Mouse (Mus musculus) neural tube, embryonic 10.5 days (tissue): Measurements from ENCODE around the gene Gtf3c5.

Experiments used
- DNase-seq: peaks from one replicate; pipeline ENCODE4 v3.0.0-alpha.2; 2017; ENCODE audit warnings: low spot score; ENCODE audit errors: extremely low spot score

Gtf3c5 gene

DNA sequence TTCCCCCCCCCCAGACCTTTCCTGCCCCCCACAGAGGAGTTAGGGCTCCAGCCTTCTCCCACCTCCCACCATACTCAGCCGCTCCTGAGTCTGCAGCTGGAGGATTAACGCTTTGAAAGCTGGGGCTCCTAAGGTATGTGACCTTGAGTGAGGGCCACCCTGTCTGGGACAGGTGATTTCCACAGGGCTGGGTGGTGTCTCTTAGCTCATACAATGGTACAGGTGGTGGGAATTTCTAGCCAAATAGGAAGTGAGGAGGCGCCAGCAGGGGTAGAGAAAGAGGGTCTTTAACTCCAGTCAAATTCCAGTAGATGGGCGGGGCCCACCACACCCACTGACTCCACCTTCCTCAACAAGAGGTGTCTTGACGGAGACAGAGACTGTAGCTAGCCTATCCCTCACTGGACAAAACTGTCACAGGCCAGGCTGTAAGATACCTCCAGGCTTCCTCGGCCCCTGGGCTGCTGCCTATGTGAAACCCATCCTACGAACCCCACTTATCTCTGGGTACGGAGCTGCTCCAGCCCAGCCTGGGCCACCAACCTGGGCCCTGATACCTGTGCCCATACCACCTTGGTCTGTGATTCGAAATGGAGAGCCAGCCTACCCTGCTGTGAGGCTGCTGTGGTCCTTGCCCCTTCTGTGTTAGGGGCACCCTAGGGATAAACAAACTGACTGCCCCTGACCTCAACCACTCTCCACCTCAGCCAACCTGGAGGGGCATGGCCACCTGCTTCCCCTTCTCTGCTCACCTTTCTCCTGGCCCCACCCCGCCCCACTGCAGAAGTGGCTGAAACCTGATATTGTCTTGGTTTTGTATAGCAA lies 24.0 kb upstream of the Gtf3c5 start:
- DNase-seq, result no peak

DNA sequence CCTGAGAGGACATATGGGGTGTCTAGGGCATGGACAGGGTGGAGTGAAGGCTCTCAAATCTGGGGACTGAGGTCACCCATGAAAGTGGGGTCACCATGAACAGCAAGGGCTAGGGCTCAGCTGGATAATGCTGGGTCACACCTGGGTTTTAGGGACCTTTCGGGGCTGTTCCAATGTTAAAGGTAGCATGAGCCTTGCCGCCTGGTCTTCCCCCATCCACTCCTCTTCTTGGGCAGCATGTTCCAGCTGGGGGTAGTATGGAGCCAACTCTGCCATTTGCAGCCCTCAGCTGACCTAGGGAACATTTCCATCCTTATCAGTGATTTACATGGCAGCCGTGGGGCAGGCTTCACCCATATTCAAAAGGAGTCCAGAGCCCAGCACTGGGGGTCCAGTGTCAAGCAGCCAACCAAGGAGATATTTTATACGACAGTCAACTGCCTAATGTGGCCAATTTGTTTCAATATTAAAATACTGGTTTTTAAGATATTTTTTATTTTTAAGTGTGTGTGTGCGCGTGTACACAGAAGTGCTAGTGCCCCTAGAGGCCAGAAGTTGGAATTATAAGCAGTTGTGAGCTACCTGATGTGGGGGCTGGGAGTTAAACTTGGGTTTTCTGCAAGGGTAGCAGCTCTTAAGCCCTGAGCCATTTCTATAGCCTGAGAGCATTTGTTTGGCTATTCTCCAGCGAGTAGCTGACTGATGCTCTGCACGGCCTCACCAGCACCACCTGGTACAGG lies 23.2 kb upstream of the Gtf3c5 start:
- DNase-seq, result no peak

DNA sequence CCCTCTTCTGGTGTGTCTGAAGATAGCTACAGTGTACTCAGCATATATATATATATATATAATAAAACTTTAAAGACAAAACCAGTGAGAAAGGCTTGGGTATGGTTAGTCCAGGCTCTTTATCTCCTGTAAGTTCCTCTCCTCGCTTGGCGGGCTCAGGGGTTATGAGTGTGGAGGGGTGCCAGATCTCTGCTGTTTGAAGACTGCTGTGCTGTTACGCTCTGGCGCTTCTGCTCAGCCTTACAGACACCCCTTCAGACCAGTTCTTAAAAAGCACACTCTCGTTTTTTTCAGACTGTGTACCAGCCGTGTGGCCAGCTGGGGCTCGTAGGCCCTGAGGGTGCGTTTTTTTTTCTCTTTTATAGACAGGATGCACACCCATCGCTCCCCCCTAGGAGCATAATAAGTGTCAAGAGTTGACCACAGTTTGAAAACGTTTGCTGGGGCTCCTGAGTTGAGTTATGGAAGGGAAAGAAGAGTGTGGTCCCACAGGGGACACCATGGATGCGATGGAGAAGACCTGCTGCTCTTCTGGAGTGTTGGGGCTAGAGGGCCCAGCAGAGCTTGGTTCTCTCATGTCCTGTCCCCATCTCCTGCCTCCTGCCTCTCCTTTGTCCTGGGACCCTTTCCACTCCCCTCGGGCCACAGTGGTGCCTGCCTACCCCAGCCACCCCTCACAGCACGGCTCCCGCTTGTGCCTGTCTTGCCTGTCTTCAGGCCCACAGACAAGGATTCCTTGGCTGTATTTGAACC lies 22.4 kb upstream of the Gtf3c5 start:
- DNase-seq, result no peak

DNA sequence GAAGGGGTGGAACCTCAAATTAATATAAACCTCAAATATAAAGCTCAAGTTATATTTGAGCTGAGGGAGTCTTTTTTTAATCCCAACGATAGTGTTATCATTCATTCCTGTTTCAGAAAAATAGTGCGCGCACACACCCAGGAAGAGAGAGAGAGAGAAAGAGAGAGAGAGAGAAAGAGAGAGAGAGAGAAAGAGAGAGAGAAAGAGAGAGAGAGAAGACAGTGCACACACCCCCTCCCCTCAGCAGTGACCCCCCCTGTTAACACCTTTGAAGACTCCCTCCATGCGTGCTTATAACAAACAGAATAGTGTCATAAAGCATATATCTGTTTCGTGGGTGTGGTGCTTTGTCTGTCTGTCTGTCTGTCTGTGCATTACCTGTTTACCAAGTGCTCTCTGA lies 20.0 kb upstream of the Gtf3c5 start:
- DNase-seq, result no peak

DNA sequence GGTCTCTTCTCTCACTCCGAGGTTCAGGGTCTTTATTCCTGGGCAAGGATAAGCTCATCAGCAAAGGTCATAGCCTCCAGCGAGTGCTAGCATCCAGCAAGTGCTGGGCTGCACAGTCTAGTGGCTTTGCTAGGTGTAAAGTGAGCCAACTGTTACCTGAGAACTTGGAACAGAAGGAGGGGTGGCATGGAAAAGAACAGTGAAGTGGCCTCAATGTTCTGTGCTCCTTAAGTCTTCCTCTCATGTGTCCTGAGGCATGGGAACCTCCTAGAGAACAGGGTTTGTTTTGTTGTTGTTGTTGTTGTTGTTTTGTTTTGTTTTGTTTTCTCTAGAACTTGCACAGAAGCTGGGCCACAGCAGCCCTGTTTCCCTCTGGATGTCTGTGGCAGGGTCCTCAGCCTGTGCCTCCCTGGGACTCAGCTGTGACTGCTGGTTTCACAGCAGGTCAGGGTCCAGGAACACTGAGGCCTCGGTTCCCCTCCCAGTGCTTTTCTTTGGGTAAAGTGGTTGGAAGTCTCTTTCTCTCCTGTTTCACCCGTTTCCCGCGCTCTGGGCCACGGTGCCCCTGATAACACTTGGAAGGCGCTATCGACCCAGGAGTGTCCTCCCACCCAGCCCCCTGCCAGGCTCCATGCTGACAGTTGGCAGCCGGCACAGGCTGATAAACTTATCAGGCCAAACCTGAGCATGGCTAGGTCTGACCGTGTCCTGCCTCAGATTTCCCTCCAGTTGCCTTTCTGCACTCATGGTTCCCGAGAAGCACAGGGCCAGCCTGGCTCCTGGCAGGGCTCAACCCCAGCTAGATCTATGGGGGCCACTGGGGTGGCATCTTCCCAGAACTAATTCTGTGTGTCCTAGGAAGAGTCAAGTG lies 18.4 kb upstream of the Gtf3c5 start:
- DNase-seq, result no peak

DNA sequence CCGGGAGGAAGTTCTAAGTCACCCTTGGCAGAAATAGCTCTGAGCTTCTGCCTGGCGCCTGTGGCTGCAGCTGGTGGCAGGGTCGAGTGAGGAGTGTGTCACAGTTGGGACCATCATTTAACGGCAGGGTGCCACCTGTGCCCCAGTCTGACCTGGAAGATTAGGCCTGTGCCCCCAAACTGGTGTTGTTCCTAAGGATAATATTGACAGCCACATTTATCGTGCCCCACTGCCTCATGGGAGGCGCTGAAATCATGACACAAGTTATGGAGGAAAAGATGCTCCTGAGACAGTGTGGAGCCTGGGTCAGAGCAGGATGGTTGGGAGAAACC lies 16.0 kb upstream of the Gtf3c5 start:
- DNase-seq, result no peak

DNA sequence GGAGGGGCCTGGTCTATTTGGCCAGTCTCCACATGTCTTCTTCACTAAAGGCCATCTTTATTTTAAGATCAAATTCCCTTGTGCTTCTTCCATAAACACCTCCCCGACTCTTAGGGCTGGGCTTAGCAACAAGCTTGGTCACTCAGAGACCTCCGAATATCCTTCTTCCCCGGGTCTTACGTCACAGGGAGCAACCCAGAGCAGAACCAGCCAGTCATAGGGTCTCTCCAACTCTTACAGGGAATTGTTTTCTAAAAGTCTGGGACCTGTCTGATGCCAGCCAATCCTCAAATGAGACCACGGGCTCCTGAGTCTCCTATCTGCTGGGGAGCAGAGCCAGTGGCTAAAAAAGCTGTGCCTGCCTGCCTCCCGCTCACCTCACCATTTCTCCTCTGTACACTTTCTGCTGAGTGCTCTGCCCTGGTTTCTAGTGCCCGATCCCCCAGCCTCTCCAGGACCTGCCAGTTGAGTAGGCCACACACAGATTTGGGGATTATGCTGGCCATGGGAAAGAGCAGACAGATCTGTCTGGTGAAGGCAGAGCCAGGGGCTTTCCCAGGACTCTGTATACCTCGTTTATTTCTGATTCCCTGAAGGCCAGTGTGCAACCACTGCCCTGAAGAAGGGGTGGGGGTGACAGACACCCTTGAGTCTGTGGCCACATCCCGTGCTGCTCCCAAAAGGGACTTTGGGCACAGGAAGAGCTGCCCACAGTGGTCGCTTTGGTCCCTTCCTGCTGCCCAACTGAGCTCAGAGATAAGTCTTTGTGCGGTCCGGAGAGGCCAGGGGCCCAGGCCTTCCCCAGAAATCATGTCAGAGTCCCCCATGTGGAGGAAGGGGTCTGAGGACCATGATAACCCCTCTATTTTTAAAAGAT lies 15.4 kb upstream of the Gtf3c5 start:
- DNase-seq, result no peak

DNA sequence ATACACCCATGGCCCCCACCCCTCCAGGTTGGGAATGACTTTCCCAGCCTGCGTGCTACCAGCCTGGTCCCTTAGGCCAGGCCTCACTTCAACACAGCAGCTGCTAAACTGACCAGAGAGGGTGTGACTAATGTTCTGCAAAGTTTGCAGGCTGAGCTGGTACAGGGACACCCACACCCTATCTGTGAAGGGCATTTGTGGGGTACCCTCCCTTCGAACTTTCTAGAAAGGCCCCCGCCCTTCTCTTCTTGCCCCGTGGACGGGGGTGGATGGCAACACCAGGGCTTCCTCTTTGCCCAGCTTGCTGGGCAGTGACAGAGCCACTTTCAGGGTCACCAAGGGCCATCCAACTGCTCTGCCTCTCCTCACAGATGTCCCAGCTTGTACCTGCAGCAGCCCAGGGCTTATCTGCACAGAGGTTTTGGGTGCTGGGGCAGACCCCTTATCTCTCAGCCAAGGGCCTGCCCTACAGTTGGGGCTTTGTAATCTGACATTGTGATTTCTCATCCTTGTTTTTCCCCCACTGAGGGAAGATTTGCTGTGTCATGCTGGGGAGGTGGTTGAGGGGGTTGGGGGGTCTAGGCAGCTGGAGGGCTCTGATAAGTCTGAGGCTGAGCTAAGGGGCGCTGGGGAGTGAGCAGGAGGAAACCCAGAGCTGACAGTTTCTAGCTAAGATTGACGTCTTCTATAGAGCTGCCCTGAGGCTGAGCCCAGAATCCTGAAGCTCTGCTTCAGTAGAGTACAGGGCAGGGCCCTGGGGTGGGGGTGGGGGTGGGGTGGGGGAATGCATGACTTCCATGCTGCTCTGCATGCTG lies 14.4 kb upstream of the Gtf3c5 start:
- DNase-seq, result no peak

DNA sequence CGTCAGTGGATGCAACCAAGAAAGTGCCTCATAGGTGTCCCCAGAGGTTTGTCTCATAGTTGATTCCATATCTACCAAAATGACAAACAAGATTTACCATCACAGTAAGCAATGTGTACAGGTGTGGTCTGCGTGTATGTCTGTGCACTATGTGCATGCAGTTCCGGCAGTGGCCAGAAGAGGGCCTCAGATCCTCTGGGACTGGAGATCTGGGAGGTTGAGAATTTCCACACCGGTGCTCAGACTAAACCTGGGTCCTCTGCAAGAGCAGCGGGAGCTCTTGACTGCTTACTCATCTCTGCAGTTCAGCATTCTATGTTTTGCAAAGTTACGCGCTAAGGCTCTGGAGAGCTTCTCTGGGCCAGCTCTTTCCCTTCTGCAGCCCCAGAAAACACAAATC lies 13.4 kb upstream of the Gtf3c5 start:
- DNase-seq, result no peak

DNA sequence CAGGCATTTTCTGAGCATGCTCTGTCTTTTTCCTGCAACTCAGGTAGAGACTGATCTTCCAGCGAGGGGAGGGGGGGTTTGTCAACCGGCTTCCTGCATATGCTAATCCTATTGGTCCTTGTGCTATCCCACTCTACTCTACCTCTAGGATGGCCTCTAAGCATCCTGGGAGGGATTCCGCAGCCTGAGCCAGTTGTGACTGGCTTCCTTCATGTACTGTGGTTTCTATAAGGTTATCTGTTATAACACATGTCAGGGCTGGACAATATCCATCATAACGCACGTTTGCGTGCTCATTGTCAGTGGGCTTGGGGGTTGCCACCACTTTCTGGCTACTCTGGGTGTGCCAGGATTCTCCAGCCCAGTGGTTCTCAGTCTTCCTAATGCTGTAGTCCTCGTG lies 12.5 kb upstream of the Gtf3c5 start:
- DNase-seq, result no peak

DNA sequence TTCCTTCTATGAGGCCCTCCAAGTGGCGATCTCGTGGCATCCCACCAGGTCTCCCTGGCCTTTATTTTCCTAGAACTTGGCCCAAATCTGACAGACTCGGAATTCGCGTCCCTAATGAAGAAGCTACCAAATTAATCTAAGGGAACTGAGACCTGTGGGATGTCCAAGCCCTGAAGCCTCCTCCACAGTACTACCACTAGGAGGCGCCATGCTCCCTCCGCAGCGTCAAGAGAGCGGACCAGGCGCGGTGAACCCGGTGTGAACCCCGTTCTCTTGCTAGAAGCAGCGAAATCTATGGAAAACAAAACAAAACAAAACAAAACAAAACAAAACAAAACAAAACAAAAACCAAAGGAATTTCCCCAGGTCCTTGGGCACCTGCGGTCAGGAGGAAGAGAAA lies 9.3 kb upstream of the Gtf3c5 start:
- peak; percentile 65 for DNase-seq

DNA sequence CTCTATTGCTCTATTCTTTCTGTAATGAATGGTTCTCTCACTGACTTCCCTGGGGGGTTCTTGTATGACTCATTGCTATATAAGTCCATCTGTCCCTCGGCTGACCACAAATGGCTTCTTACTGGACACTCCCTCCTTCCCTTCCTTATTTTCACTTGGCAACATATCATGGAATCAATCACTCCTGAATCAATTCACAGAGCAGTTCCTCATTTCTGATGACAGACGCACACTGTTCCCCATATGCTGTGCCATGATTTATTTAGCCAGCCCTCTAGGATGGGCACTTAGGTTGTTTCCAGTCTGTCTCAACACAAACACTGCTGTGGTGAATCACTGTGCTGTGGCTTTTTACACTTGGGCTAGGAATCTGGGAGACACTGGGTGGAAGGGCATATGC lies 7.9 kb upstream of the Gtf3c5 start:
- DNase-seq, result no peak

DNA sequence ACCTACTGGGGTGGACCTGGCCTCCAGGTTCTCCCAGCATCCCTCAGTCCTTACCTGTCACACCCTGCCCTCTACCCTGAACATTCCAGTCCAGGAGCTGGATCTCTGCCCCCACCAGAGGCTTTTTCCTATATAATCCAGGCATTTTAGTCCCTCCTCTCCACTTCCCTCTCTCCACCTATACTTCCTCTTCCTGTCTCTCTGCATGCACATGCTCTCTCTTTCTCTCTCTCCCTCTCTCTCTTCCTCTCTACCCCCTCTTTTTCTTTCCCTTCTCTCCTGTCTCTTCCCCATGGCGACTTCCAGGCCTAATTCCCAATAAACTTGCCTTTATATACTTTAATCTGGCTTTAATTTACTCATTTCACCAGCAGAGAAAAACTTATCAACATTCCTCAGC lies 5.0 kb upstream of the Gtf3c5 start:
- no peak for DNase-seq

DNA sequence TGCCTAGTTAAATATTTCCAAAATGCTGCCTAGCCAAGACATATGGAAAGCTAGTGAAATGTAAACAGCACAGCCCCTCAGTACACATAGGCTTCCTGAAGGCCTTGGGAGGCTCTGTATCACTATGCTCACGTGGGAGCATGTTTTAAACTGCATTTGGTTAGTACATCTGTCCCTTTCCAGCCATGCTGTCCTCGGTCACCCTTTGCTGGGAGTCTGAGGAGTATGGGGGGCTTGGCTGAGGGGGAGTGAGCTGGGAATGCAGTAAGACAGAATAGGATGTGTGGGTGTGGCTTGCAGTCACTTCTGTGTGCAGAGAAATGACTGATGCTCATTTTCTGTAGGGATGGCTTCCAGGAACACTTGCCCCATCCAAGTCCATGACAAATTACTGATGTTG lies 2.2 kb upstream of the Gtf3c5 start:
- DNase-seq, result no peak

DNA sequence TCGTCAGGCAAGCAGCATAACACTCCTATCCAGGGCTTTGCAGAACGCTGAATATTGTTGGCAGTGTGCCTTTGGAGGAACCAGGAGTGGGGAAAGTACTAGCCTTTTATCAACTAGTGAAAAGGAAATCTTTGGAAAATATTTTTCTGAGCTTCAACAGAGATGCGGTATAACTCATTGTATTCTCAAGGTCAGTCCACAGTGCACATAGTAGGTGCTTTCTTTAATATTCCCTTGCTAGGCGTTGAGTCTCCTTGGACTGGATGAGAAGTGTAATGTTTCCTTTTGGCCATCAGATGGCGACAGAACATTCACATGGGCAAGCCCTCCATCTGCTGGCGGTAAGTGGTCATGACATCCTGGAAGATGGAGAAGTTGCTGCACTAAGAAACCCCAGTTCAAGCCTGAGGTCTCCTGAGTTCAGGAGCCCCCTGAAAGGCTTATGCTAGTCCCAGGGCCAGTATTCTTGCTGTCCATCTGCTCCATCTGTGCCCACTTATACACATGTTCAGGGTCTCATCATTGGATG lies 1.6 kb upstream of the Gtf3c5 start:
- DNase-seq, result peak; percentile 67

DNA sequence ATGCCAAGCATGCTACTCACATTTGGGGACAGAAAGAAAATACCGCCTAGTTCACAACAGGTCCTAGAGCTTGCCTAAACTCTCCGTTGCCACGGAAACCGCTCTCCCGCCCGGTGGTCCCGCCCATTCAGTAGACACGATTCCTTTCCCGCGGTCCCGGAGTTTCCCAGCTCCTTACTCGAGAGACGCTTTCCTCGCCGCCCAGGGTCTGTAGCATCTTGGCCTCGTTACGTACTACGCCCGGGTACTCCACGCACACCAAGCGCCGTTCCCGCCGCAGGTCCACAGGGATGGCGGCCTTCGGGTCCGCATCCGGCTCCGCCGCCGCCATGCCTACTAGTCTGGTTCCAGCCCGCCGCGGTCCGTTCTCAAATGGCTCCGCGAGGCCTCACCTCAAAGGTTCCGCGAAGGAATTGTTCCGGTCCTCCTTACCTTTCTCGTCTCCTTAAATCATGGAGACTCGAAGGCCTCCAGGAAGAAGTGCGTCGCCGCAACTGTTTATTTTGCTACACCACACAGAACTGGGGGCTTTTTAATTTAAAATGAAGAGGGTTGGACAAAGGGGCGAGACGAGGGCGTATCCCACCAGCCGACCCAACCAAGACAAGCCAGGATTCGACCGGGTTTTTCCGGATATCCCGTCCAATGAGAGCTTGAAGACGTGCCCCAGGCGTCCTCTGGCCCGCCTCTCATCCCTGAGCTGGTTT lies 751 bp downstream of the Gtf3c5 start:
- DNase-seq, result peak; percentile 94

DNA sequence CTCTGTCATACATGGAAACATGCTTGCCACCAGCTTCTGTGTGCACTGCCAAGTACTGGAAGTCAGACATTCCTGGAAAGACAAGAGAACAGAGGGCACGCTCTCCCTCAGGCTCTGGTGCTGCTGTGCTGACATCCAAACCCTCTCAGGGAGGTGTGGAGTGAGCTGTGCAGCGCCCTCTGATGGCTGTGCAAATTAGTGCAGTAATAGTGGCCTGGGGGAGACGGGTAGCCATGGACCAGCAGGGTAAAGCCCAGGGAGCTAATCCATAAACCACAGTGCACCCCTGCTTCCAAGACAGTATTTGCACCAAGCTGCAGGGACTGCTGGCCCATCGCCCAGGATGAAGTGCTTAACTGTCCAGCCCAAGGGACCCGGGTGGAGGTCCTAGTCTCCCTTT lies 5.5 kb downstream of the Gtf3c5 start:
- no peak for DNase-seq

DNA sequence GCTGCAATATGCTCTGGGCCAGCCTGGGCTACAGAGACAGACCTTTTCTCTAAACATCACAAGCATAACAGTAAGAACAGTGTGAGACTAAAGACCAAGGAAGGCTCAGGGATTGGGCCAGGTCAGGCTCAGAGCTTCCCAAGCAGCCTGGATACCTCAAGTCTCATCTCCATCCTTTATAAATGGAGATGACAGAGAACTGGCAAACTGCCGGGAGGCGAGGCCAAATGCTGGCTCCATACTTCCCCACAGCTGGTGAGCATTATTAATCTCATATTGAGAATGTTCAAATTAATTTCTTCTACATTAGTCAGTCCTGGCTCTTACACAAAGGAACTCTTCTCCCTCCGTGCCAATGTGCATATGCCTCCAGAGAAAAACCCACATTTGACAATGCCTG lies 6.7 kb downstream of the Gtf3c5 start:
- no peak for DNase-seq

DNA sequence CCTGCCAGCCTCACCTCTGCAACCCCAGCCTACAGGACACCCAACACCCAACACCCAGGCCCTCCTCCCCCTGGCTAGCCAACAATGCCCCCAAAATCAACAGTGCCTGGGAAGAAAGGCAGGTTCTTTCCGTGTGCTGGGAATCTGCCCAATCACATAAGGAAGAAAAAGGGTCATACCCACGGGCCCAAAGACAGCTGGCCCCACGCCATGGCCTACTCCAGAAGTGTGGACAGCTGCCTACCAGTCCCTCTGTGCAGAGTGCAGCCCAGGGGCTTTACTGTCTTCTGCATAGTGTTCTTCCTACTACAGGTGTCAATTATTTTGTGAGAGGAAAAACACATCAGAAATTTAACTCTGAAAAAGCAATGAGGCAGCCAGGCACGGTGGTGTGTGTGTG lies 8.2 kb downstream of the Gtf3c5 start:
- DNase-seq, result no peak
